Mouse (Mus musculus) large intestine, adult 2 months (tissue): ENCODE data around the gene Trmt2a. TPM values are rescaled to one million over a fixed set of nuclear protein-coding genes. Genes with fewer than 3 reads are reported as not detected.

Experiments
- DNase-seq: peaks from one replicate; pipeline ENCODE4 v3.0.0-alpha.2; 2012; ENCODE audit warnings: low read depth, low spot score
- WGBS: fragments of 180-500 bp; shearing (Covaris S2); methylation state at CpG from one replicate; pipeline ENCODE4 v1.1.7; 2018; 5-methylcytosine and 5-hydroxymethylcytosine counted together
- polyA plus RNA-seq: library from polyadenylated mRNA; depleted of rRNA; stranded (reverse); fragments of >200 nt; gene quantifications from 2 replicates; pipeline ENCODE4 v1.2.3, GENCODE M21; 2012

Gene Trmt2a
- polyA plus RNA-seq, 1 experiment, result 60.7 TPM

DNA sequence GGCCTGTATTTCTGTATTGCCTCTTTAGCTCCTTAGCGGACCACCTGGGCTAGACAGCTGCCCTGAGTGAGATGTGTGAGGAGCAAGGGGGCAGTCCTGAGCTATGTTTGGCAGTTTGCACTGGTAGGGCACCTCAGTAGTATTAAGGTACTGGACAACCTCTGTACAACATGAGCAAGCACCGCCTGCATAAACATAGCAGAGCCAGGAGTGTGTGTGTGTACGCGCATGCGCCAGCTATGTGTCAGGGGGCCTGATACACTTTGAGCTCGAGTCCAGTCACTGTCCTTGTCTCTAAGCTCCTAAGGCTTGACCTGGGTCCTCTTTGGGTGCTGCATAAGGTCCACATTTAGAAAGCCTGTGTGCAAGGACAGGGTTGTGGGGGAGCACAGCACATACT, 17.9 kb upstream of the Trmt2a start:
- DNase-seq, result no peak
- 83% methylated on average over 6 of the region's 6 CpGs for WGBS

DNA sequence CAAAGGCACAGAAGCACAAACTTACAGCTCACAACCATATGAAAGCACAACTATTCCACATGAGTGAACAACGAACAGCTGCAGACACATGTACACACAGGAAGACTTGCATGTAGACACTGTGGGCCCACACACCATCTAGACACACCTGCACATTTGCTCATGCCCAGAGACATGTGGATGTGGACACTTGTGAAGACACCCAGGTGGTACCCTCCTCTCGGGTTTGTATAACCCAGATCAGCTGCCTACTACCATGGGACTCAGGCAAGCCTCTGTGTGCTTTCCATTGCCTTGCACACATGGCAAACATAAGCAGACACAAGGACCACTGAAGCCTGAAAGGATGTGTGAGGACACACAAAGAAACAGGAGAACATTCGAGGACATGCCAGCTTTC, 17.4 kb upstream of the Trmt2a start:
- WGBS, result 73% methylated on average over 3 of the region's 3 CpGs
- no peak for DNase-seq

DNA sequence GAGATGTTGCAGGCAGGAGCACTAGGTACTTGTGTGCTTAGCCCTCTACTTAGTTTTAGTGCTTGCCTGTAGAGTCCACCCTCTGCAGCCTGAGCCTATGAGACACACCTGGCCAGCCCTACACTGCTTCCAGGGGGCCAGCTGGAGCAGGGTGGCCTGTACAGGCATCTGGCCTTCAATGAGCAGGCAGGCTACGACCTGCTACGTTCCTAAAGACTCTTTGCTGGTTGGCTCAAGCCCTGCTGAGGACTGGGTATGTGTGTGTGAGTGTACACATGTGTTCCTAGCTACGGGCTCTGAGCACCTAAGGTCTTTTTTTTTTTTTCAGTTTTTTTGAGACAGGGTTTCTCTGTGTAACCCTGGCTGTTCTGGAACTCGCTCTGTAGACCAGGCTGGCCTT, 17.0 kb upstream of the Trmt2a start:
- no peak for DNase-seq
- WGBS, result 78% methylated on average over 4 of the region's 4 CpGs

DNA sequence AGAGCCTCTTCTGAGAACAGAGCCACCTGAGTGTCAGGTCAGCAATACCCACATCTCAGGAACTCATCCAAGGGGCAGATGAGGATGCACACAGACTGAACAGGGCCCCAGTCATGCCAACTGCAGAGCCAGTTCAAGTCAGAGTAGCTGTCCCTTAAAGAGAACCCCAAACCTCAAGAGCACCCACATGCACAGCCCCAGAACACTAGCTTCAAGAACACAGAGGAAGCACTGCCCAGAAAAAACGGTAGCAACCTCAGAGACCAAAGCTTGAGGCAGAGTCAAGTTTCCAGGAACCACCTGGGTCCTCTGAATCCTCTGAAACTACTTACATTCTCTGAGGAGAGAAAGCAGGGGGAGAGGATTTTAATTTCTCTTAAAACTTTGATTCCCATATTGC, 15.0 kb upstream of the Trmt2a start:
- WGBS, result 27% methylated on average over 1 of the region's 1 CpGs
- no peak for DNase-seq

DNA sequence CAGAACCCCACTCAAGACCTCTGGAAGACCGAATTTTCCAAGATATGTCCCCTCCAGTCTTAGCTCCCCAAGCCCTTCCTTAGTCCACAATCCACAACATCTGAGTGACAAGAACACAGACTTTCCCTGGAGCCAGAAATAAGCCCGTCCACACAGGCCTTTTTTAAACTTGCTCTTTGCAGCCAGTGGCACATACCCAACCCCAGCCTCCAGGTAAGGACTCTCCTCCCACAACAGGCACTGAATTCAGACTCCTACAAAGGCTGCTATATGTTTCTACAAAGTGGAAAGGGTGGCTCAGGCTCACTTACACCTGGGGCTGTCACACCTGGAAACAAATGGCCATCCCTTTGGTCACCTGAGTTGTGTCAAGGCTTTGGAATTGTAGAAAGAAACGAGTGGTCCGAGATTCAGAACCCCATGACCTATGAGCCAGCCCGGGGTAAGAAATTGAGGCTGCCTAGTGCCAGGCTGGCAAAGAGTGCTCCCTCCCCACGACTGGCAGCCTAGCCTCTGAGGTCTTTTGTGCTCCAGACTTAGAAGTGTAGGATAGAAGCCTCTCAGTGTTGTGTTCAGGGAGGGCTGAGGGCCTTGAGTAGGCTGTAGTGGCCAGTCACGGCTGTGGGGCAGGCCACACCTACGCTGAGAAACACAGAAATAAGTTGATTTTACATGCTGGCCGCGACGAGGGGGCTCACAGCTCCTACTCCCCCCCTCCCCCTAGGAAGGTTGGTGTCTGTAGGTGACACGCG, 14.4 kb upstream of the Trmt2a start:
- no peak for DNase-seq
- 15% methylated on average over 13 of the region's 13 CpGs for WGBS

DNA sequence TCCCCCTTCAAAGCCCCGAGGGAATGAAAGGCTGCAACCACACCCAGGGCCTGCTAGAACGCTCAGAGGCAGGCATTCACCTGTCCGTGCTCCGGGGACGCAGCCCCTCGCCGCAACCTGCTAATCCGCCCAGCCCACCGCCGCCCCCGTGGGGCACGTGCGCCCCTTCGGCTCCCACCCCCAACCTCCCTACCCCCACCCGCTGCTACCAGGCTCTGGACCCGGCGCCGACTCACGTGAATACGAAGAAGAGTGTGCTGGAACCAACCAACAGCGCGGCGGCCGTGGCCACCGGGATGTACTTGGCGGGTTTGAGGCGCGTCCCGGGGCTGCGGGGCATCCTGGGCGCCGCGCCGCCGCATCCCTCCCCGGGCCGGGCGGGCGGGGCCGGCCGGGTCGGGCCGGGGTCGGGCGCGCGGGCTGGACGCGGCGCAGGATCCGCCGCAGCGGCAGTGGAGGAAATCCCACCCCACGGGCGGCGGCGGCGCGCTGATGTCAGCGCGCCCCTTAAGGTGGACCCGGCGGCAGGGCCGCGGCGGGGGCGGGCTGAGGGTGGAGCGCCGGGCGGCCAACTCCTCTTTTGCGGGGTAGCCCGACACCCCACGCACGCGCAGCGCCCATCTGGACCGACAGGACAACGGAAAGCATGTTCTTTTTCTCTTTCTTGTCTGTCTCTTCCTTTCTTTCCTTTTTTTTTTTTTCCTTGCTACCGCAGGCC, 13.6 kb upstream of the Trmt2a start, which contains the start of gene Zdhhc8:
Zdhhc8 (minus strand) TSS at position 466 of the 718 bp plus-strand sequence.
- DNase-seq, result no peak
- WGBS, result 1% methylated on average over 78 of the region's 79 CpGs

DNA sequence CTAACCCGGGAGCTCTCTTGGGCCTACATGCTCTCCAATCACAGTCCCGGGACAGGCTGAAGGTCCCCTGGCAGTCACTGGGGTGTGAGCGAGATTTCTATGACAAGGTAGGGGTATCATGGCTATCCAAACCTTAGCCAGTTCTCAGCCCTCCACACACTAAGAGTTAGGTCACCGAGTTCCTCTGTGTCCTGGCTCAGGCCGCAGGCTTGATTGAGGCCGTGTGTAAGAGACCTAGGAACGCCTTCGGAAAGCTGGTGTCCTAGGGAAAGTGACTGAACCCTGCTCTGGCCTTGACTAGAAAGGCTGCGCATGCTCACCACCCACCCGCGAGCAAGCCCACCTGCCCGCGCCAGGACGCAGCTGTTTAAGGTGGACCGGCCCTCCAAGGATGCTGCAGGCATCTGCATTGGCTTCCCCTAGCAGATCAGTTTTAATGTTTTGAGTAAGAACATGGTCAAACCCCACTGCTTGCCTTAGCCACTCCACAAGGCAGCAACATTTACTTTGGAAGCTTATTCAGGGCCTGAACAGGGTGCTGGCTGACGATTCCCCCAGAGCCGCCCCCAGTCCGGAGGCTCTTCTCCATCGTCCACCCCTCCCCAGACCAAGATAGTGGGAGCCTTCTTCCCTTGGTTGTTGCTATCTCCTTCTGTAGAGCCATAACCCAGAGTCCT, 13.0 kb upstream of the Trmt2a start:
- no peak for DNase-seq
- 11% methylated on average over 19 of the region's 19 CpGs for WGBS

DNA sequence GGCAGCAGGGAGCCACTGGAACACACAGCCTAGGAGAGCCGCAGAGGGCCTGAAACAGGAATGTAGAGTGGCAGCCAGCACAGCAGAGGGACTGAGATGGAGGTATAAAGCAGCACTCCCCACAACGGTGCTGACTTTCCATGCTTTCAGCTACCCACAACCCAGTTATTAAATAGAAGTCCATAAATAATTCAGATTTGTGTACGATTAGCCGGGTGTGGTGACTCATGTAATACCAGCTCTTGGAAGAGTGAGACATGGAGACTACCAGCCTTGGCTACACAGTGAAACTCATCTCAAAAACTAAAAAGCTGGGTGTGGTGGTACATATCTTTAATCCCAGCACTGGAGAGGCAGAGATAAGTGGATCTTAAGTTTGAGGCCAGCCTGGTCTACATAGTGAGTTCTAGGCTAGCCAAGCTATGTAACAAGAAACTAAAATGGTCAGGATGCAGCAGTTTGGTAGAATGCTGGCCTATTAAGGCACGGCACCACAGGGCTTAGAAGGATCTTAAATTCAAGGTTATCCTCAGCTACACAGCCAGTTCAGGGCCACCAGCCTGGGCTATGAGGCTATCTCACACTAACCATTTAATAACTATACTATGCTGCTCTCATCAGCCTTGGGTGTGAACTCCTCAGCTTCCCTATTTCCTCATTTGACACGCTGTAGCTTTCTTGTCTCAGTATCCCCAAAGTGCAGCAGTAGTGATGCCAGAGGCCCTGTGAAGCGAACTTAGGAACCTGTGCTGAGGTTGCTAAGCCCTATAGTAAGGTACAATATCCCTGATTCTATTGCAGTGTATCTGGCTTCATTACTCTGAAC, 11.6 kb upstream of the Trmt2a start:
- DNase-seq, result no peak
- 69% methylated on average over 7 of the region's 7 CpGs for WGBS

DNA sequence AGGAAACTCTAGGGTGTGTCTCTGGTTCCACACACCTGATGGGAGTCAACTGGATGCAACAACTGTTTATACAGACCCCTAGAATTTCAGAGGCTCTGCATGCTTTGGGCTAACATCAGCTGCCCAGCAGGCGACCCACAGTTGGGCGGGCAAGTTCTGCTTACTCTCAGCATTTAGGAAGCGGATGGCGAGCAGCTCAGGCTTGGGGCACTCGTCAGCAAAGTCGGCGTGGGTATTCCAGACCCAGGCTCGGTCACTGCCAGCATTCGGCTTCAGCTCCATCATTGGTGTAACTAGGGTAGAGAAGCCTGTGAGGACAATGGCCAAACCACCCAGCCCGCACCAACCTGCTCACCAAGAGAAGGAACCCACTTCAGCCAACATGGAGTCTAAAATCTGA, 6.9 kb upstream of the Trmt2a start:
- 94% methylated on average over 10 of the region's 10 CpGs for WGBS
- no peak for DNase-seq

DNA sequence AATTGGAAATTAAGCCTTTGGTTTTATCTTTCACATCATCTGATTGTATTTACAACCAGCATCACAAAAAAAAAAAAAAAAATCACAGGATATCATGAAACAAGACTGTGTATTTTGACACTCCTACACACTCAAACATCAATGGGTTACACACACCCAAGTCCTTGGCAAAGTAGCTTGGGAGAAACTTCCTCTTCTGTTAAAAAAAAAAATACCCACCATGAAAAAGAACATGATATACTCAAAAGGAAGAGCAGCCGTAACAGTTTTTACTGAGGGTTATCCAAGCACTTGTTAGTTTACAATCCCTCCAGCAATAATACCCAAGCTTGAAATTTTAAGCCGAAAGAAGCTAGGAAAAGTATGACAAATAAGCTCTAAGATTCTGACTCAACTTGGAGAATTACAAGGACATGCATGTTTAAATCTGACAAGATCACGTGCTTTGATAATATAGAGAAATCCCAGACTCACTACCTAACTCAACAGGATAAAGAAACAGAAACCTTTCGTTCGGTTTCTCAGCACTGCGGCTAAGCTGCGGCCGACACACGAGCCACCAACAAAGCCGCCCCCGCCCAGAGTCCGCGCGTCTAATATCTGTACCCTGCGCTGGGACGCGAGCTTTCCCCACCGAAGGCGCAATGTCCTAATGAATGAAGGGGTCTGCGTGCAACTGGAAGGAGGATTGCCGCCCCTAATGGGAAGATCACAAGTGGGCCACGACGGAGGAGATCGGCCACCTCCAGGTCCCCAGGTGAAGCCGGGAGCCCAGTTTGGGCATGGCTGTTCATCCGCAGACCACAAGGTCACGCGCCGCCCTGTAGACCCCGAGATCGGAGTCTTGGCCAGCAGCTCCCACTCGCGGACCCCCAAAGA, 719 bp upstream of the Trmt2a start:
- WGBS, result 0% methylated on average over 33 of the region's 33 CpGs
- DNase-seq, result no peak

DNA sequence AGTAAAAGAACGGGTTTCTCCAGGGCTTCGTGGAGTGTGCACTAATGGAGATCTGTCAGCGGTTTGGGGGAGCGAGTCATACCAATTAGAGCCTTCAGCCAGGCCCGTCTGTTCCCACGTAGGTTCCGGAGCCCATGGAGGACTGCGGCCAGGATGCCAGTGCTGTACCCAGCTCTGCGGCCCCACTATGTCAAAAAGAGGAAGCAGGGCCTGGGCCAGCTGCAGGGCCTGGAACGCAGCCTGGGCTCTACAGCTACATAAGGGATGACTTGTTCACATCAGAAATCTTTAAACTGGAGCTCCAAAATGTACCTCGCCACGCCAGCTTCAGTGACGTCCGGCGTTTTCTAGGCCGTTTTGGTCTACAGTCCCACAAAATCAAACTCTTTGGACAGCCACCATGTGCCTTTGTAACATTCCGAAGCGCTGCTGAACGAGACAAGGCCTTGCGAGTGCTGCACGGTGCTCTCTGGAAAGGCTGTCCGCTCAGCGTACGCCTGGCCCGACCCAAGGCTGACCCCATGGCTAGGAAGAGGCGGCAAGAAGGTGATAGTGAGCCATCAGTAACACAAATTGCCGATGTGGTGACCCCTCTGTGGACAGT, 987 bp downstream of the Trmt2a start:
- WGBS, result under 1% methylated on average over 27 of the region's 27 CpGs

DNA sequence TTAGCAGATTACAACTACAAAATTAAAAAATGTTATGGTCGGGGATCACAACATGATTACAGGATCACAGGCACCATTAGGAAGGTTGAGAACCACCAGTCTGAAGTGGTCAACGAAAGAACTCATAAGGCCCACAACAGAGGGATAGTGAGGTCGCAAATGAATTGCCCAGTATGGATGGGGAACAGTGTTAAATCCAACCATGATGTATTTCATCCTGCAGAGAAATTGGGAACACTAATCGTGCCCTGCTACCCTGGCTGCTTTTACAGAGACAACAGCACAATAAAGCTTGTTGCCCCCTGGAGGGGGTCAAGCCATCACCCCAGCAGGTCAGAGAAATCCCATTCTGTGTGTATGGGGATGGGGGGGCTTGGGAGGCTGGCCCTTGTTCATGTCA, 1.8 kb downstream of the Trmt2a start:
- whole genome bisulfite sequencing, result 42% methylated on average over 4 of the region's 4 CpGs
- no peak for DNase-seq

More for the DNA sequence above, 987 bp downstream of the Trmt2a start:
- no peak for DNase-seq

DNA sequence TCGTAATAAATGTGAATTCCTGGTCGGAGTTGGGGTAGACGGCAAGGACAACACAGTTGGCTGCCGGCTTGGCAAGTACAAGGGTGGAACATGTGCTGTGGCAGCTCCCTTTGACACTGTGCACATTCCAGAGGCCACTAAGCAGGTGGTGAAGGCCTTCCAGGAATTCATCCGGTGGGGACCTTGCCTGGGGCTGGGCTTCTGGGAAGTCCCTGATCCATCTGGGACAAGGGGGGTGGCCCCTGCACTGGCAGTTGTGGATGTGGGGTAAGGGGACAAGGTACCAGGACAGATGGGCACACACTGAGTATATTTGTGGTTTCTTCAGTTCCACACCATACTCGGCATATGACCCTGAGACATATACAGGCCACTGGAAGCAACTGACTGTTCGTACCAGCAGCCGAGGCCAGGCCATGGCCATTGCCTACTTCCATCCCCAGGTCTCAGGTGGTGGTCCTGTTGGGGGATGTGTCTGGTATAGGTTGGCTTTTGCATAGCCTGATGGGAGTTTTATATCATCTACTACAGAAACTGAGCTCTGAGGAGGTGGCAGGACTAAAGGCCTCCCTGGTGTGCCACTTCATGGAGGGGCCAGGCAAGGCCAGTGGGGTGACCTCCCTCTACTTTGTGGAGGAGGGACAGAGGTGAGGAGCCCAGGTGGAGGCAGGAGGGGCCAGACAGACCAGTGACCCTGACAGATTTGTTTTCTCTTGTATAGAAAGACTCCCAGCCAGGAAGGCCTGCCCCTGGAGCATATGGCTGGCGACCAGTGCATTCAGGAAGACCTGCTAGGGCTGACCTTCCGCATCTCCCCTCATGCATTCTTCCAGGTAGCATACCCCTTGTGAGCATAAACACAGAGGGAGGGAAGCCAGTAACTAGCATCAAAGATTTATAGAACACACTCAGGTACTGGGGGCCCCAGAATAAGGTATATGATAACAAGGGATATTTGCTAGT, 2.6 kb downstream of the Trmt2a start:
- 57% methylated on average over 10 of the region's 10 CpGs for WGBS

DNA sequence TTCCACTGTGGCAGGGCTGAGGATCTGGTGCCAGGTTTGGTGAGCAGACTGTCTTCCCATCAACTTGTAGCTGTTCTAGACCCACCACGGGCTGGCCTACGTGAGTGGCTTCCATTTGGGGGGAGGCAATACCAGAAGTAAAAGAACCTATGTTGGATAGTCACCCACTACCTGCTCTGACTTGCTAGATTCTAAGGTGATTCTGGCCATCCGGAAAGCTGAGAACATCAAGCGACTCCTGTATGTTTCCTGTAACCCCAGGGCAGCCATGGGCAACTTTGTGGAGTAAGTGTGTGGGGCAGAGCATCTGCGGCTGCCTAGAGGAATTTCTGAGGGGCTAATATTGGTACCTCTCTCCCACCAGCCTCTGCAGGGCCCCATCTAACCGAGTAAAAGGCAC, 4.3 kb downstream of the Trmt2a start:
- no peak for DNase-seq
- 85% methylated on average over 6 of the region's 6 CpGs for WGBS

More for the DNA sequence above, 2.6 kb downstream of the Trmt2a start:
- DNase-seq, result no peak

DNA sequence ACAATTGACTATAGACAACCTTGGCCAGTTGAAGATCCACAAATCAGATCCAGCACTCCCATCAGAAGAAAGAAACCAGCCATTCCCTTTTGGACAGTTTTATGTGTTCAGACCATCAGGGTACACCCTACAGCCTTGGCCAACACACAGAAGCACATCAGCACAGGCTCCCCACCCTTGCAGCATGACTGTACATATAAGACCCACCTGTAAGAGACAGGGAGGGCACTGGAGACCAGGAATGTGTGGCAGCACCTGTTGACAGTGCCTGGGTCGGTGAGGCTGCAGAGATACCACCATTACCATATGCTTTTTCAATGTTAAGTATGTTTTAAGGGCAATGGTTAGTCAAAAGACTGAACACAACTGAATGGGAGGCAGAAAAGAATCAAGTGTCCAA, 5.4 kb downstream of the Trmt2a start:
- DNase-seq, result no peak

DNA sequence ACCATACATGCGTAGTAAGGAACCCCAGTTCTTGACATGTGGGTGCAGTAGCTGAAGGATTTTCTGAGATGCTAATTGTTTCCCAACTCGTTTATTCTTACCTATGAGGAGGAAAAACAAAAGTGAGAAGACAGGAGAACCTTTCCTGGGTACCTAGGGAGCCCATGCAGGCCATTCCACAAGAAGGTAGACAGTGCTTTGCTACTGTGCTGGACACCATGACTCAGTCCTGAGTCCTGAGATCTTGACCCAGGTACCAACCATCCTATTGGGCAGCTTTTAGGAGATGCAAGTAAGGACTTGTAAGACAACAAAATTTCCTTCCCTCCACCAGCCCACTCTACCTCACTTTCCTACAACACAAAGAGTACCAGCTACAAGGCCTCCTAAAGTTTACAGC, 9.7 kb downstream of the Trmt2a start, which contains the start of gene Gm49776:
Gm49776 (minus strand) TSS at position 101 of the 400 bp plus-strand sequence.
- no peak for DNase-seq
- 88% methylated on average over 2 of the region's 2 CpGs for WGBS

More for the DNA sequence above, 5.4 kb downstream of the Trmt2a start:
- WGBS, result 87% methylated on average over 1 of the region's 1 CpGs

DNA sequence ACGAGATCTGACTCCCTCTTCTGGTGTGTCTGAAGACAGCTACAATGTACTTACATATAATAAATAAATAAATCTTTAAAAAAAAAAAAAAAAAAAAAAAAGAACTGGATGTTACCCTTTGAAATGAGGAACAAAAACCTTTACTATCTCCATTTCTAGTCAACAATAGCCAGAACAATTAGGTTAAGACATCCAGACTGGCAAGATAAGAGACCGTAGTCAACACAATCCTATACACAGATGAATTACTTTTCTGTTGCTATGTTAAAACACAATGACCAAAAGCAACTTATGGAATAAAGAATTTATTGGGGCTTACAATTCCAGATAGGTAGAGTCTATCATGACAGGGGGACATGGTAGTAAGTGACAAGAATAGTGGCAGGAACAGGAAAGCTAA, 16.5 kb downstream of the Trmt2a start:
- no peak for DNase-seq
- 79% methylated on average over 2 of the region's 2 CpGs for WGBS
